Mouse (Mus musculus) embryonic fibroblast, embryonic 13.5 days (primary cell): ENCODE data around the gene Rnf214.

ENCODE experiments used
- CTCF ChIP-seq: IDR thresholded peaks from 2 replicates; pipeline ENCODE4 v1.5.1; 2011; ENCODE audit warnings: mild to moderate bottlenecking, control low read depth, low read length, moderate library complexity, borderline replicate concordance; ENCODE audit not compliant: insufficient read depth
- POLR2A ChIP-seq: IDR thresholded peaks from 2 replicates; pipeline ENCODE4 v1.6.1; 2011; ENCODE audit warnings: low read depth, mild to moderate bottlenecking, control low read depth, low read length, moderate library complexity

GRCm38 (mm10) chr9:45859364-45859763, 47.3 kb downstream of the Rnf214 start:
- TF ChIP-seq CTCF (no peak), POLR2A (no peak)
